Mouse (Mus musculus) MEL (cell line): ENCODE measurements at regions not wholly inside any gene's neighbourhood (a gene's known extent, or its start where the extent isn't known, plus 50 kb on each side); places are given as distances from the start of the nearest gene placed in this dataset.

ENCODE experiments used
- DNase-seq: peaks from one replicate; pipeline ENCODE4 v3.0.0; 2011; ENCODE audit warnings: low read depth, low spot score
- H3K27ac ChIP-seq: 2 replicates; pipeline ENCODE4 v1.5.1; 2012; ENCODE audit warnings: low read depth, mild to moderate bottlenecking, control low read depth, low read length, moderate library complexity; ENCODE audit not compliant: control insufficient read depth
- H3K27me3 ChIP-seq, 2 experiments: fragments of 150-350 bp in 1 of 2; sonication (generic) in 1 of 2; 2 replicates each; pipeline ENCODE4 v1.6.1; 2012; ENCODE audit warnings: low read length in 2 of 2, mild to moderate bottlenecking in 2 of 2, improper control_type of control experiment in 1 of 2, moderate library complexity in 1 of 2; ENCODE audit not compliant: insufficient read depth in 2 of 2, control insufficient read depth in 1 of 2
- H3K36me3 ChIP-seq, 2 experiments: 2 replicates each; pipeline ENCODE4 v1.6.1; 2012 to 2014; ENCODE audit warnings: low read length in 2 of 2, improper control_type of control experiment in 1 of 2, inconsistent platforms in 1 of 2, mild to moderate bottlenecking in 1 of 2; ENCODE audit not compliant: insufficient read depth in 2 of 2, control insufficient read depth in 1 of 2
- H3K4me1 ChIP-seq, 2 experiments: fragments of 150-350 bp in 1 of 2; sonication (generic) in 1 of 2; 2 replicates each; pipeline ENCODE4 v1.6.1; 2012; ENCODE audit warnings: low read length in 2 of 2, improper control_type of control experiment in 1 of 2, mild to moderate bottlenecking in 1 of 2; ENCODE audit not compliant: insufficient read depth in 2 of 2, control insufficient read depth in 1 of 2
- H3K4me3 ChIP-seq, 2 experiments: fragments of 150-350 bp in 1 of 2; sonication (generic) in 1 of 2; 2 replicates each; pipeline ENCODE4 v1.5.1; 2012; ENCODE audit warnings: low read depth in 2 of 2, low read length in 2 of 2, mild to moderate bottlenecking in 2 of 2, moderate library complexity in 2 of 2, control low read depth in 1 of 2, improper control_type of control experiment in 1 of 2; ENCODE audit not compliant: control insufficient read depth in 1 of 2, insufficient read depth in 1 of 2
- H3K79me2 ChIP-seq: 2 replicates; pipeline ENCODE4 v1.6.1; 2012; ENCODE audit warnings: mild to moderate bottlenecking, low read length, moderate library complexity; ENCODE audit not compliant: control insufficient read depth, poor library complexity, insufficient read depth
- H3K9ac ChIP-seq: 2 replicates; pipeline ENCODE4 v1.6.1; 2012; ENCODE audit warnings: low read depth, mild to moderate bottlenecking, control low read depth, low read length, moderate library complexity; ENCODE audit not compliant: control insufficient read depth, poor library complexity, severe bottlenecking
- H3K9me3 ChIP-seq: fragments of 150-350 bp; sonication (generic); replicated peaks from 2 replicates; pipeline ENCODE4 v1.6.1; 2012; ENCODE audit warnings: mild to moderate bottlenecking, low read length, improper control_type of control experiment, moderate library complexity; ENCODE audit not compliant: insufficient read depth
- CHD1 ChIP-seq: IDR thresholded peaks from 2 replicates; pipeline ENCODE4 v1.6.1; 2012; ENCODE audit warnings: low read depth, mild to moderate bottlenecking, inconsistent platforms, low read length, improper control_type of control experiment
- ELF1 ChIP-seq: IDR thresholded peaks from 2 replicates; pipeline ENCODE4 v1.6.1; 2014; ENCODE audit warnings: low read depth, mild to moderate bottlenecking, inconsistent platforms, low read length, improper control_type of control experiment, moderate library complexity
- ETS1 ChIP-seq: IDR thresholded peaks from 2 replicates; pipeline ENCODE4 v1.6.1; 2012; ENCODE audit warnings: low read depth, mild to moderate bottlenecking, inconsistent platforms, low read length, improper control_type of control experiment, moderate library complexity
- GATA1 ChIP-seq: IDR thresholded peaks from 2 replicates; pipeline ENCODE4 v1.6.1; 2011; ENCODE audit warnings: low read depth, low read length, improper control_type of control experiment
- HCFC1 ChIP-seq: IDR thresholded peaks from 2 replicates; pipeline ENCODE4 v1.6.1; 2012; ENCODE audit warnings: low read depth, mild to moderate bottlenecking, inconsistent platforms, low read length, improper control_type of control experiment, moderate library complexity
- JUND ChIP-seq: IDR thresholded peaks from 2 replicates; pipeline ENCODE4 v1.6.1; 2011; ENCODE audit warnings: low read depth, mild to moderate bottlenecking, improper control_type of control experiment, low read length
- MAFK ChIP-seq: IDR thresholded peaks from 2 replicates; pipeline ENCODE4 v1.6.1; 2011; ENCODE audit warnings: low read depth, mild to moderate bottlenecking, low read length, improper control_type of control experiment, borderline replicate concordance
- MAX ChIP-seq: IDR thresholded peaks from 2 replicates; pipeline ENCODE4 v1.6.1; 2011; ENCODE audit warnings: low read length, improper control_type of control experiment
- MAZ ChIP-seq: IDR thresholded peaks from 2 replicates; pipeline ENCODE4 v1.6.1; 2012; ENCODE audit warnings: low read depth, mild to moderate bottlenecking, inconsistent platforms, low read length, improper control_type of control experiment
- MEF2A ChIP-seq: IDR thresholded peaks from 2 replicates; pipeline ENCODE4 v1.6.1; 2014; ENCODE audit warnings: low read depth, mild to moderate bottlenecking, inconsistent platforms, low read length, improper control_type of control experiment; ENCODE audit not compliant: poor library complexity, insufficient replicate concordance, severe bottlenecking; ENCODE audit errors: extremely low read depth
- MXI1 ChIP-seq: IDR thresholded peaks from 2 replicates; pipeline ENCODE4 v1.6.1; 2011; ENCODE audit warnings: mild to moderate bottlenecking, low read depth, low read length, improper control_type of control experiment
- MYB ChIP-seq: IDR thresholded peaks from 2 replicates; pipeline ENCODE4 v1.6.1; 2011; ENCODE audit warnings: mild to moderate bottlenecking, low read depth, low read length, improper control_type of control experiment
- NRF1 ChIP-seq: IDR thresholded peaks from 2 replicates; pipeline ENCODE4 v1.6.1; 2014; ENCODE audit warnings: low read depth, mild to moderate bottlenecking, inconsistent platforms, low read length, improper control_type of control experiment, moderate library complexity; ENCODE audit not compliant: poor library complexity, insufficient read depth, severe bottlenecking
- POLR2A ChIP-seq, 2 experiments: IDR thresholded peaks; 2 replicates each; pipeline ENCODE4 v1.6.1; 2011 to 2012; ENCODE audit warnings: low read length in 2 of 2, mild to moderate bottlenecking in 2 of 2, control low read depth in 1 of 2, improper control_type of control experiment in 1 of 2, low read depth in 1 of 2, moderate library complexity in 1 of 2; ENCODE audit not compliant: control insufficient read depth in 1 of 2, insufficient read depth in 1 of 2, poor library complexity in 1 of 2
- POLR2AphosphoS2 ChIP-seq: IDR thresholded peaks from 2 replicates; pipeline ENCODE4 v1.6.1; 2011; ENCODE audit warnings: low read length, improper control_type of control experiment
- SIN3A ChIP-seq: IDR thresholded peaks from 2 replicates; pipeline ENCODE4 v1.6.1; 2012; ENCODE audit warnings: low read length, improper control_type of control experiment, inconsistent platforms
- SMC3 ChIP-seq: IDR thresholded peaks from 2 replicates; pipeline ENCODE4 v1.6.1; 2011; ENCODE audit warnings: low read depth, low read length, improper control_type of control experiment
- TAL1 ChIP-seq: IDR thresholded peaks from 2 replicates; pipeline ENCODE4 v1.6.1; 2012; ENCODE audit warnings: mild to moderate bottlenecking, inconsistent platforms, low read length, moderate library complexity, mixed read lengths
- UBTF ChIP-seq: IDR thresholded peaks from 2 replicates; pipeline ENCODE4 v1.6.1; 2012; ENCODE audit warnings: low read depth, mild to moderate bottlenecking, inconsistent platforms, low read length, improper control_type of control experiment, moderate library complexity, borderline replicate concordance; ENCODE audit not compliant: insufficient read depth
- USF2 ChIP-seq, 2 experiments: IDR thresholded peaks; 2 replicates each; pipeline ENCODE4 v1.6.1; 2011 to 2012; ENCODE audit warnings: improper control_type of control experiment in 2 of 2, low read length in 2 of 2, borderline replicate concordance in 1 of 2, inconsistent platforms in 1 of 2, low read depth in 1 of 2, mild to moderate bottlenecking in 1 of 2; ENCODE audit not compliant: insufficient read depth in 1 of 2
- ZKSCAN1 ChIP-seq: IDR thresholded peaks from 2 replicates; pipeline ENCODE4 v1.6.1; 2012; ENCODE audit warnings: low read depth, mild to moderate bottlenecking, inconsistent platforms, low read length, improper control_type of control experiment, moderate library complexity

DNA sequence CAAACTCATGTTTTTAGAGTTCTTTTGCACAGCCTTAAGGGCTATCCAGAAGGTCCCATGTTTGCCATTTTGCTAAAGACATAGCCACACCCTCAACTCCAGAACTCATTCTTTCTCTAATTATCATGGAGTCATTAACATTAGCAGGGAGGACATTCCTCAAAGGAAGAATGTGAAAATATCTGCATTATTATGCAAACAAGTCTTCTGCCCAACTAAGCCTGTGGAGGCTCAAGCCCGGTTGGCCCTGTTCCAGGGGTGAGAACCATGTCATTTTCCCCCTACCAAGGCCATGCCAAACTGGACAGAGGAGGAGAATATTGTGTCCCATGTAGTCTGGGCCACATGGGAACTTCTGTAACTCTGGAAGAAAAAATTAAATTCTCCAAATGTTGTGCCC is 62.5 kb upstream of the Ptprk start:
- H3K4me1 ChIP-seq, result no peaks in the 10 kb centered on the region
- no peaks in the 10 kb centered on the region for H3K79me2 ChIP-seq
- no peak overlapping the region for H3K27ac ChIP-seq
- no peaks in the 10 kb centered on the region for H3K9me3 ChIP-seq
- no peaks in the 10 kb centered on the region for H3K36me3 ChIP-seq
- no peak overlapping the region for H3K4me3 ChIP-seq
- H3K27me3 ChIP-seq, result no peaks in the 10 kb centered on the region
- no peak overlapping the region for H3K9ac ChIP-seq
- no peak for TF ChIP-seq HCFC1
- no peak for TF ChIP-seq POLR2AphosphoS2
- TF ChIP-seq CHD1, result no peak
- TF ChIP-seq POLR2A (IDR thresholded peaks at IDR 0.05; ENCODE audit: control insufficient read depth in 1 of 2, insufficient read depth in 1 of 2, low read depth in 1 of 2, low read length in 2 of 2, poor library complexity in 1 of 2), result no peak
- TF ChIP-seq SMC3, result no peak
- no peak for TF ChIP-seq ETS1
- TF ChIP-seq NRF1, result no peak
- TF ChIP-seq MAFK, result no peak
- TF ChIP-seq GATA1, result no peak
- TF ChIP-seq, all 39 proteins: peak for 0
- no peak for DNase-seq

DNA sequence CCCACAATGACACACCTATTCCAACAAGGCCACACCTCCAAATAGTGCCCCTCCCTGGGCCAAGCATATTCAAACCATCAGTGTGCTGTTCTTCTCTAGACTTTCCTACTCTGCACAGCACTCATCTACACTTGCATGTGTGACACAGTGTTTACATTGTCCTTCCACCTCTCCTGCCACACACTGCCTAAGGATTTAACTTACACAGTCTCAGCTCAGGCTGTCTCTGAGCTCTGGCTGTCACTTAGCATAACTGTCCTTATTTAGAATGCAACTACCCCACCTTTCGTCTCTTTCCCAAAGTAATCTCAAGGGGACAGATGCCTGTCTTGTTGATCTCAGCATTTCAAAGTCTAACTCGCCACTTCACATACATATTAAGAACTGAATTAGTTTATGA is 61.2 kb upstream of the Ptprk start:
- H3K27ac ChIP-seq, result no peak overlapping the region
- H3K9ac ChIP-seq, result no peak overlapping the region
- H3K27me3 ChIP-seq, result no peaks in the 10 kb centered on the region
- H3K9me3 ChIP-seq, result no peaks in the 10 kb centered on the region
- no peaks in the 10 kb centered on the region for H3K79me2 ChIP-seq
- no peaks in the 10 kb centered on the region for H3K36me3 ChIP-seq
- no peaks in the 10 kb centered on the region for H3K4me1 ChIP-seq
- no peak for TF ChIP-seq SIN3A
- no peak for TF ChIP-seq MXI1
- TF ChIP-seq POLR2AphosphoS2, result no peak
- no peak for TF ChIP-seq TAL1
- no peak for TF ChIP-seq USF2 (IDR thresholded peaks at IDR 0.05; ENCODE audit: borderline replicate concordance in 1 of 2, insufficient read depth in 1 of 2, low read depth in 1 of 2, low read length in 2 of 2)
- no peak for TF ChIP-seq MEF2A
- no peak for TF ChIP-seq JUND
- TF ChIP-seq UBTF, result no peak
- no peak for TF ChIP-seq MAX
- no peak for TF ChIP-seq MYB
- no peak for TF ChIP-seq ELF1
- TF ChIP-seq SMC3, result no peak
- TF ChIP-seq ZKSCAN1, result no peak
- no peak for TF ChIP-seq MAZ
- no peak for DNase-seq
- no peak overlapping the region for H3K4me3 ChIP-seq
